Mouse (Mus musculus): ENCODE measurements around the gene Lmo4. TPM values are rescaled to one million over a fixed set of nuclear protein-coding genes. Genes with fewer than 3 reads are reported as not detected.

Lmo4 gene
- polyA plus RNA-seq, 1 experiment from 2014 or later, result 219 TPM

DNA sequence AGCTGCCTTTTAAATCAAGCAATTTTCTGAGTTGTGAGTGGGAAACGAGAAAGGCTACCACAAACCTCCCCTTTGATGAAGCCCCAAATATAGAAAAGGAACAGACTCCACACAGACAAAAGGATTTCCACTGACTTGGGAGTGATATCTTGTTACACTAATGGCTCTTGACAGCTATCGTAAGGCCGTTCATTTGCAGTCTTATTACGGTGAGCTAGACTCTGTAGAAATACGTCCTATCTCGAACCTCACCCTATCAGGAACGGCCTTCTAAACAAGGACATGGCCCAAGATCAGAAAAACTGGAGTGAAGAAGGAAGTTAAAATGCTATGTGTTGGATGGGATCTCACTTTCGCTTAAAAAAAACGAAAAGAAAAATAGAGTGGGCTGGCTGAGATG lies 25.0 kb upstream of the Lmo4 start:
- no peaks in the 10 kb centered on the region for H3K27me3 ChIP-seq
- ATAC-seq (no peak), DNase-seq (ENCODE audit: low read depth, low spot score) (no peak)
- POLR2A ChIA-PET, result no interaction called here
- CTCF ChIA-PET, result interaction anchor here (2.6 kb wide), 1 partner anchor 23 kb away, joined by 8 read pairs; no protein-coding TSS in a partner anchor
- TF ChIP-seq CTCF (IDR thresholded peaks at IDR 0.05), result no peak
- in situ Hi-C loops (cut with MboI; ENCODE audit: low pct_unique_long_range_greater_than_20kb), result no loop called here

DNA sequence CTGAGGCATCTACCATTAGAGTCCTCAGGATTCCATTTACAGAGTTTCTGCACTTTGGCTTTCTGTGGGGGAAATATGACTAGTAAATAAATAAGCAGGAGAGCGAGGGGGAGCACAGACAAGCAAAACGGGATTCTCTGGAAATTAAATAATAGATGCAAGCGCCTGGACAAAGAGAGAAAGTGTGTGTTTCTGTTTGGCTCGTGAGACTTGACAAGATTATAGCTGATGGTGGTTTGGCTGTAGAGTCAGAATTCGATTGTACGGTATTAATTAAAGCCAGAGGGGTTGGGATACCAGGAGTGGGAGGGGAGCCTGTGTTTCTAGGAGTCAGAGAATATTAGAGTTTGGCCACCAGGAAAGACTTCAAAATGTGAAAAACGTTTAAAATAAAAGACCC lies 24.3 kb upstream of the Lmo4 start:
- ChIA-PET POLR2A (no interaction called here), CTCF (interaction anchor here (2.6 kb wide), 1 partner anchor 22 kb away, joined by 8 read pairs; no protein-coding TSS in a partner anchor)
- in situ Hi-C loops (cut with MboI; ENCODE audit: low pct_unique_long_range_greater_than_20kb), result no loop called here
- DNase-seq (ENCODE audit: low read depth, low spot score), result no peak
- no peak for TF ChIP-seq CTCF (IDR thresholded peaks at IDR 0.05)
- ATAC-seq, result no peak
- no peaks in the 10 kb centered on the region for H3K27me3 ChIP-seq

DNA sequence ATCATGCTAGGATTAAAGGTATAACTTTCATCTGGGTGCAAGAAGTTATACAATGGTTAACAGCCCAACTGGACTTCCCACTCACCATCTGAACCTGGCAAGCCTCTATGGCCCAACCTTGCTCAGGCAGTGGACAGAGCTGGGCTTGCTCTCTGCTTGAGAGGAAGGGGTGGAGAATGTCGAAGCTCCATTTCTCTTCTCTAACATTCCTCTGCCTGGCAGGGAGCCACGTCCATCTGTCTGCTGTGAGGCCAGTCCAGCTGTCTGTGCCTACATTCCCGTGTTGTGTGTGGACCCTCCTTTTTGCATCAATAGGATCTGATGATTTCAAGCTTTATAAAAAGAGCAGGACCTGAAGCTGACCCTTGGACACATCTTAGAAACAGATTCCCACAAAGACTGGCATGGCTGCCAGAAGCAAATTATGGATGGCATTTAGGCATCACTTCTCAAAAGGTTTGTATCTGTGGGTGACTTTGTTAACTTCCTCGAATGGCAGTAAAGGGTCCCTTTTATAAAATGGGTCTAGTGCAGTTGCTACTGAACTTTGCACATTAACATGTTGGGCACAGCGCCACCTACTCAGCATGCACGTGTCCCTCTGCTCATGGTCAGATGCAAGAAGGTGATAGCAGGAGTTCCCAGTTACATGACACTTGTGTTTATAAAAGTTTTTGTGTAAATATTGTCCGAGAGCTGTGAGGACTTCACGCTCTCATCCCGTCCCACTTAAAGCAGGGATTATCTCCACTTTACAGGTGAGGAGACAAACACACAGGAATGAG lies 20.6 kb upstream of the Lmo4 start:
- no peaks in the 10 kb centered on the region for H3K27me3 ChIP-seq
- DNase-seq (ENCODE audit: low read depth, low spot score) (no peak), ATAC-seq (no peak)
- TF ChIP-seq CTCF (IDR thresholded peaks at IDR 0.05), result no peak
- POLR2A ChIA-PET, result no interaction called here
- in situ Hi-C loops (cut with MboI; ENCODE audit: low pct_unique_long_range_greater_than_20kb), result no loop called here
- CTCF ChIA-PET, result no interaction called here

DNA sequence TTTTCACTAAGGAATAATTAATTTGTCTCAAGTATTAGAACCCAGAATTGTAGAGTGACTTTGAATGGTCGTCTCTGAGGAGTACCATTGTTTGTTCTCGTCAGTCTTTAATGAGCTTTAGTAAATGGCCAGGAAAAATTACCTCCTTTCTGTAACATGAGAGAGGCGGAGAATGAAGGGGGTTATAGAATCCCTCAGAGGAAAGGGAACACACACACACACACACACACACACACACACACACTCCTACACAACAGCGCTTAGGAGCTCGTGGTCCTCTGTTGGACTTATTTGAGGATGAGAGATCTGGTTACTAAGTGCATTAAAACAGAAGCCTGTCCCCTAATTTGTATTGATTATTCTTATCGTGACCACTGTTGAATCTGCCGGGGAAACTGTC lies 19.6 kb upstream of the Lmo4 start:
- CTCF ChIA-PET, result interaction anchor here (1.6 kb wide), 1 partner anchor 8 kb away, joined by 3 read pairs; no protein-coding TSS in a partner anchor
- TF ChIP-seq CTCF (IDR thresholded peaks at IDR 0.05), result no peak
- DNase-seq (ENCODE audit: low read depth, low spot score) (no peak), ATAC-seq (no peak)
- no peaks in the 10 kb centered on the region for H3K27me3 ChIP-seq
- POLR2A ChIA-PET, result no interaction called here
- in situ Hi-C loops (cut with MboI; ENCODE audit: low pct_unique_long_range_greater_than_20kb), result loop anchor here (25.0 kb wide), 3 partner anchors 163 to 1237 kb away; no protein-coding TSS in a partner anchor

DNA sequence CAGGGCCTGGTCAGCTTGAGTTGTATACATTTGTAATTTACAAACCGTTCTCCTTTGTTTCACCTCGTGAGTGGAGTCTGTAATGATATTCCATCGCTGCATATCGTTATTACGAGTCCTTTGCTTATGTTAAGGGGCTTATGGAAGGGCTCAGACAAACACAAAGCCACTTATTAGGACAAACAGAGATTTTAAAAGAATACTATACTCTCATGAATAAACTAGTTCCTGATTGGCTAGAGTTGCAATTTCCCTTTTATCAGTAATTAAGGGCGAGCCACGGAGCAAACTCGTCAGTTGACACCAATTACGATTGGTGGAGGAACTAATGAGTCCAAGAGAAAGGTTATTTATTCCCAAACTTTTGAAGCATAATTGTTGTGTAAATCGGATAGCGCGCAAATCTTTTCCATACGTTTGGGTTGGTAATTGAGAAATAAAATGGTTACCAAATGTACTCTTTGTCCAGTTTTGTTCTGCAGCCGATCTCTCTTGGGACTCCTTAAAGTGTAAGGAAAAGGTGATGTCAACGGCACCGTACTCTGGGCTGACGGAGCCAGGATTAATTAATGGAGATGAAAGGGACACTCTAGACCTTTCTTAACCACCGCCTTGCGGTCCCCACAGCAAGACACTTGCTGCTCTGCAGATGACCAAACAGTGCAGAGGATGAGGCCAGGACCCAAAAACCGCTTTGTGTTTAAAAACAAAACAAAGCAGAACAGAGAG lies 18.5 kb upstream of the Lmo4 start:
- ATAC-seq (no peak), DNase-seq (ENCODE audit: low read depth, low spot score) (no peak)
- ChIA-PET CTCF (interaction anchor here (1.2 to 1.6 kb wide), 3 partner anchors 9 to 149 kb away, joined by 3 to 4 read pairs (median 3); no protein-coding TSS in a partner anchor), POLR2A (no interaction called here)
- H3K27me3 ChIP-seq, result no peaks in the 10 kb centered on the region
- no peak for TF ChIP-seq CTCF (IDR thresholded peaks at IDR 0.05)
- in situ Hi-C loops (cut with MboI; ENCODE audit: low pct_unique_long_range_greater_than_20kb), result loop anchor here (25.0 kb wide), 3 partner anchors 164 to 1236 kb away; no protein-coding TSS in a partner anchor

DNA sequence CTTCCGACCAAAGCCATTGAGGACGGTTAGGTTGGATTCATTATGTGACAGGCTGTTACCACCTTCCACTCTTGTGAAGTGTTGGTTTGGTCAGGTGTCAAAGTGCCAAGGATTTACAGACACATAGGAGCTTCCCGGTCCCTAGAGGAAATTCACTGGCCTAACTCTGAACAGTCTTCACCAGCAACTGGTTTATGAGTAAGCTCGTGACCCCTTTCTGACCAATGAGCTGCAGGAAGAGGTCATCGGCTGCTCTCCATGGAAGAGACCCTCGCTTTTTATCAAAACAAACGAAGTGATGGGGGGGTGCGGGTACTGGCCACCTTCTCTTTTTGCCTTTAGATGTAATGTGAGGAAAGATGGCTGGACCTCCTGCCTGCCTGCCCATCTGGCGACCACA lies 17.4 kb upstream of the Lmo4 start:
- H3K27me3 ChIP-seq, result no peaks in the 10 kb centered on the region
- in situ Hi-C loops (cut with MboI; ENCODE audit: low pct_unique_long_range_greater_than_20kb), result loop anchor here (25.0 kb wide), 3 partner anchors 165 to 1235 kb away; no protein-coding TSS in a partner anchor
- DNase-seq (ENCODE audit: low read depth, low spot score) (no peak), ATAC-seq (no peak)
- no peak for TF ChIP-seq CTCF (IDR thresholded peaks at IDR 0.05)
- ChIA-PET POLR2A (no interaction called here), CTCF (interaction anchor here (0.9 to 2.2 kb wide), 5 partner anchors 10 to 963 kb away, joined by 3 to 5 read pairs (median 4); no protein-coding TSS in a partner anchor)

DNA sequence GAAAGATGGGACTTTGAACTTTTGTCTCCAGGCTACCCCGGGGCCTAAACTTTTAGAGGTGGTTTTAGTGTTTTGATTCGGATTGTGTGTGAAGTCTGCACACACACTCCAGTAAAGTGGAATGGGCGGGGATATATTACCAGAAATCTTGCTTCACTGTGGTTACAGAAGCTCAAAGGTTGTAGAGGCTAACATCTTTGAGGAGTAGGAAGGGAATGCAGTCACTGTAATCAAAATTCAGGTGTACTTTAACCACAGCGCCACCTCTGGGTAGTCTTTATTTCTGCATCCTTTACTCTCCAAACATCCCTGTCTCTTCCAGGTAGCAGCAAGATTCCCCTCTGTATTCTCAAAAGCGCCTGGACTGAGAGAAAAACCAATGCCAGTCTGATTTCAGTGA lies 2.5 kb upstream of the Lmo4 start:
- CTCF ChIA-PET, result interaction anchor here (0.8 to 3.5 kb wide), 22 partner anchors 9 to 1314 kb away, joined by 3 to 16 read pairs (median 5); no protein-coding TSS in a partner anchor
- H3K27me3 ChIP-seq, result no peaks in the 10 kb centered on the region
- POLR2A ChIA-PET, result no interaction called here
- DNase-seq (ENCODE audit: low read depth, low spot score) (no peak), ATAC-seq (no peak)
- TF ChIP-seq CTCF (IDR thresholded peaks at IDR 0.05), result no peak
- in situ Hi-C loops (cut with MboI; ENCODE audit: low pct_unique_long_range_greater_than_20kb), result loop anchor here (25.0 kb wide), 3 partner anchors 180 to 1220 kb away; no protein-coding TSS in a partner anchor

DNA sequence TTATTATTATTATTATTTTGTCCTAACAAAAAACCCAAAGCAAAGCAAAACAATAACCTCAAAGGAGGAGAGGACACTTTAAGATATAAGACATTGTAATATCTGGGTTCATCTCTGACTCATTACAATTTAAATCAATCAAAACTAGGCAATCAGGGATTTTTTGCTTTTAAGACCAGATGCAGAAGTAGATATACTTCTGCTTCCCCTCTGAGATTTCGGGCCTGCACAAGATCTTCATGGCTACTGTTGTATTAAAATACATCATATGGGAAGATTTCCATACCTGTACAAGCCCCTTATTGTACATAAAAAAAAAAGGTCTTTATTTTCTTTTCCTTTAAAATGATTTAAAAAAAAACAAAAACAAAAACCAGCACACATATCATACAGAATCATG lies 1.9 kb upstream of the Lmo4 start:
- in situ Hi-C loops (cut with MboI; ENCODE audit: low pct_unique_long_range_greater_than_20kb), result loop anchor here (25.0 kb wide), 3 partner anchors 180 to 1220 kb away; no protein-coding TSS in a partner anchor
- no peaks in the 10 kb centered on the region for H3K27me3 ChIP-seq
- ATAC-seq (no peak), DNase-seq (ENCODE audit: low read depth, low spot score) (no peak)
- POLR2A ChIA-PET, result interaction anchor here (1.0 kb wide), 1 partner anchor 222 kb away, joined by 3 read pairs; no protein-coding TSS in a partner anchor
- TF ChIP-seq CTCF (IDR thresholded peaks at IDR 0.05), result no peak
- CTCF ChIA-PET, result interaction anchor here (0.9 to 3.5 kb wide), 23 partner anchors 8 to 1314 kb away, joined by 3 to 16 read pairs (median 5); no protein-coding TSS in a partner anchor

DNA sequence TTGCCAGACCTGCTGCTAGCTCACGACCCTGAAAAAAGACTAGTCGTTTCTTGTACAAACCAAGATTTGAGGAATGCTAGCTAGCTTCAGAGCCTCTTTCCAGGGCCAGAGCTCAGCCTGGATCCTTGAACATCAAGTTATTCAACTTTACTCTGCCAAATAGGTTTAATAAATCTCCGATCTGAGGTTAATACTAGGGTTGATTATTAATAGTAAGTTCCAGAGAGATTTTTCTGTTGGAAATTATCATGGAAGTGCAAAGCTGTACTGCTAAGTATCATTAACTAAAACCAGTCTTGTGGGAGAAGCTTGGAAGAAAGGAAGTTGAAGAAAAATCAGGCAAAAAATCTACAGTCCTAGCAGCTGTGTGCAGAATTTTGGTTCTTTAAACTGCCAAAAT lies 1.2 kb upstream of the Lmo4 start:
- no peak for ATAC-seq
- TF ChIP-seq CTCF (IDR thresholded peaks at IDR 0.05), result no peak
- H3K27me3 ChIP-seq, result no peaks in the 10 kb centered on the region
- in situ Hi-C loops (cut with MboI; ENCODE audit: low pct_unique_long_range_greater_than_20kb), result loop anchor here (25.0 kb wide), 3 partner anchors 181 to 1219 kb away; no protein-coding TSS in a partner anchor
- no peak for DNase-seq (ENCODE audit: low read depth, low spot score)
- CTCF ChIA-PET, result interaction anchor here (1.1 to 3.5 kb wide), 9 partner anchors 10 to 827 kb away, joined by 3 to 16 read pairs (median 6); no protein-coding TSS in a partner anchor
- POLR2A ChIA-PET, result interaction anchor here (0.7 to 1.0 kb wide), 2 partner anchors 221 to 293 kb away, joined by 3 read pairs; no protein-coding TSS in a partner anchor

Data from Patski (cell line).